Mouse (Mus musculus) bone marrow macrophage, adult 2 months (primary cell): ENCODE data around the gene Ikzf1. TPM values are rescaled to one million over a fixed set of nuclear protein-coding genes. Genes with fewer than 3 reads are reported as not detected.
A peak's percentile ranks its signal among the peaks of the same experiment; 100 is the strongest.

Source experiments
- H3K27ac ChIP-seq: 2 replicates; pipeline ENCODE4 v1.5.1; 2012; ENCODE audit warnings: low read depth, low read length; ENCODE audit not compliant: insufficient read depth
- H3K4me1 ChIP-seq: 2 replicates; pipeline ENCODE4 v1.6.1; 2012; ENCODE audit warnings: low read length; ENCODE audit not compliant: control insufficient read depth, insufficient read depth
- H3K4me3 ChIP-seq: 2 replicates; pipeline ENCODE4 v1.5.1; 2012; ENCODE audit warnings: mild to moderate bottlenecking, low read length, moderate library complexity; ENCODE audit not compliant: insufficient read depth
- CTCF ChIP-seq: IDR thresholded peaks from 2 replicates; pipeline ENCODE4 v1.5.1; 2012; ENCODE audit warnings: low read depth, mild to moderate bottlenecking, low read length, moderate library complexity
- POLR2A ChIP-seq: IDR thresholded peaks from 2 replicates; pipeline ENCODE4 v1.6.1; 2012; ENCODE audit warnings: mild to moderate bottlenecking, low read depth, low read length, borderline replicate concordance
- polyA plus RNA-seq: library from polyadenylated mRNA; stranded (reverse); fragments of >200 nt; gene quantifications from 2 replicates; pipeline ENCODE4 v1.2.4, GENCODE M21; 2012; ENCODE audit not compliant: missing spikeins, insufficient read depth, insufficient read length

Gene Ikzf1
- polyA plus RNA-seq, 1 experiment, result 55.8 TPM

GRCm38 (mm10) chr11:11676068-11676741 lies 8.6 kb upstream of the Ikzf1 start:
- TF ChIP-seq CTCF (no peak), POLR2A (no peak)
- H3K4me3 ChIP-seq, result no peak overlapping the region
- H3K27ac ChIP-seq, result no peak overlapping the region
- H3K4me1 ChIP-seq, result peaks cover 24% of the 10 kb centered on the region

- TF ChIP-seq CTCF (no peak), POLR2A (no peak)
Measured at GRCm38 (mm10) chr11:11677165-11677564, 7.6 kb upstream of the Ikzf1 start.

GRCm38 (mm10) chr11:11678972-11679371 lies 5.8 kb upstream of the Ikzf1 start:
- H3K27ac ChIP-seq, result no peak overlapping the region
- H3K4me3 ChIP-seq, result no peak overlapping the region
- TF ChIP-seq CTCF, result no peak
- no peak for TF ChIP-seq POLR2A
- H3K4me1 ChIP-seq, result peaks cover 25% of the 10 kb centered on the region

More at GRCm38 (mm10) chr11:11677165-11677564, 7.6 kb upstream of the Ikzf1 start:
- Histone ChIP-seq H3K27ac (no peak overlapping the region), H3K4me1 (peaks cover 24% of the 10 kb centered on the region), H3K4me3 (no peak overlapping the region)

GRCm38 (mm10) chr11:11684056-11684929 lies 510 bp upstream of the Ikzf1 start:
- Histone ChIP-seq H3K4me1 (peaks cover 16% of the 10 kb centered on the region), H3K27ac (no peak overlapping the region), H3K4me3 (no peak overlapping the region)
- TF ChIP-seq POLR2A (no peak), CTCF (no peak)

- TF ChIP-seq POLR2A (no peak), CTCF (no peak)
- Histone ChIP-seq H3K4me1 (peaks cover 8% of the 10 kb centered on the region), H3K27ac (peak overlapping the region; percentile 73), H3K4me3 (peak overlapping the region; percentile 95)
Measured at GRCm38 (mm10) chr11:11685853-11686395, 1.1 kb downstream of the Ikzf1 start.

- Histone ChIP-seq H3K27ac (peak overlapping the region; percentile 73), H3K4me3 (peak overlapping the region; percentile 95), H3K4me1 (peaks cover 8% of the 10 kb centered on the region)
- TF ChIP-seq CTCF (no peak), POLR2A (no peak)
Measured at GRCm38 (mm10) chr11:11686569-11687051, 1.8 kb downstream of the Ikzf1 start.

GRCm38 (mm10) chr11:11687551-11688185 lies 2.9 kb downstream of the Ikzf1 start:
- no peak for TF ChIP-seq POLR2A
- no peak for TF ChIP-seq CTCF
- peaks cover 10% of the 10 kb centered on the region for H3K4me1 ChIP-seq
- peak overlapping the region; percentile 50 for H3K27ac ChIP-seq
- peak overlapping the region; percentile 58 for H3K4me3 ChIP-seq

- no peak for TF ChIP-seq CTCF
- TF ChIP-seq POLR2A, result no peak
- peak overlapping the region; percentile 93 for H3K27ac ChIP-seq
- peaks cover 14% of the 10 kb centered on the region for H3K4me1 ChIP-seq
- H3K4me3 ChIP-seq, result peak overlapping the region; percentile 35
Measured at GRCm38 (mm10) chr11:11688766-11689330, 4.0 kb downstream of the Ikzf1 start.

- peak overlapping the region; percentile 74 for H3K4me3 ChIP-seq
- peaks cover 22% of the 10 kb centered on the region for H3K4me1 ChIP-seq
- H3K27ac ChIP-seq, result peak overlapping the region; percentile 96
- TF ChIP-seq POLR2A (no peak), CTCF (no peak)
Measured at GRCm38 (mm10) chr11:11689701-11690058, 4.9 kb downstream of the Ikzf1 start.
